8 mouse cellular contexts compared by ENCODE assay signal in the genomic region with DNA sequence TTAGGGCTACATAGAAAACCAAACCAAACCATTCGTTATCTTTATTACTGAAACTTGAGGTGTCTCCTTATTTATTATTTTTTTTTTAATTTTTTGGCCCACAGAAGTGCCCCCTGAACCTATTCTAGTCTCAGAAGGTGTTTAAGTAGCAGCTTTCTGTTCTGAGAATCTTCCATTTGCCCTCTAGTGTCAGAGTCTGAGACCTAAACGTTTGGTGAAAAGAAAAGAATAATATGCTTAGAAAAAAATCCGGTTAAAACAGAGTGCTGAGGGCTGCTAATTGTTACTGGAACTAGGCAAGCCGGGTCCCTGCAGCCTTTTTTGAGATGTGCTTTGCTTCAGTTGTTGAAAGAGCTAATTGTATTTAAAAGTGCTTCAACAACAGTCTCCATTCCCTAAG. TPM values are rescaled to one million over a fixed set of nuclear protein-coding genes. Genes with fewer than 3 reads are reported as not detected.
DNase-seq lines count a peak whose midpoint lies in the region; ATAC-seq and TF ChIP-seq lines count a peak whose summit lies in the region.

No protein-coding gene starts in this region.

- H3K27me3 ChIP-seq in lung, postnatal 0 days (replicated peaks; ENCODE audit: insufficient read depth, low read length), result no peaks in the 10 kb centered on the region
- H3K27me3 ChIP-seq in embryonic facial prominence, embryonic 13.5 days, result no peaks in the 10 kb centered on the region
- no peaks in the 10 kb centered on the region for H3K27me3 ChIP-seq in limb, embryonic 15.5 days
- no peaks in the 10 kb centered on the region for H3K27me3 ChIP-seq in stomach, embryonic 14.5 days (ENCODE audit: control insufficient read depth, insufficient read depth, low read length)

- TF ChIP-seq CTCF in lung, postnatal 0 days (IDR thresholded peaks at IDR 0.05), result no peak

- 23% methylated on average over 4 of the region's 4 CpGs for WGBS in lung, postnatal 0 days
- WGBS in embryonic facial prominence, embryonic 13.5 days, result 33% methylated on average over 4 of the region's 4 CpGs
- 28% methylated on average over 4 of the region's 4 CpGs for WGBS in limb, embryonic 15.5 days
- WGBS in stomach, embryonic 14.5 days, result 24% methylated on average over 4 of the region's 4 CpGs

- no peak for TF ChIP-seq EP300 in lung, postnatal 0 days (IDR thresholded peaks at IDR 0.05)

- H3K4me3 ChIP-seq in lung, postnatal 0 days (ENCODE audit: low read depth, low read length), result peak overlapping the region; percentile 52
- peak overlapping the region; percentile 49 for H3K4me3 ChIP-seq in embryonic facial prominence, embryonic 13.5 days
- peak overlapping the region; percentile 49 for H3K4me3 ChIP-seq in limb, embryonic 15.5 days
- H3K4me3 ChIP-seq in stomach, embryonic 14.5 days (ENCODE audit: low read depth, low read length), result peak overlapping the region; percentile 42; the same call in 1 of the 2 replicates

- H3K27ac ChIP-seq in lung, postnatal 0 days (ENCODE audit: low read length), result no peak overlapping the region
- H3K27ac ChIP-seq in embryonic facial prominence, embryonic 13.5 days, result peak overlapping the region; percentile 57; the same call in 1 of the 2 replicates
- no peak overlapping the region for H3K27ac ChIP-seq in limb, embryonic 15.5 days
- no peak overlapping the region for H3K27ac ChIP-seq in stomach, embryonic 14.5 days (ENCODE audit: low read length)

- no peak for ATAC-seq in lung, postnatal 0 days
- ATAC-seq in embryonic facial prominence, embryonic 13.5 days (ENCODE audit: insufficient number of reproducible peaks, insufficient read depth, low FRiP score, low TSS enrichment, low read depth), result no peak
- no peak for ATAC-seq in limb, embryonic 15.5 days (ENCODE audit: insufficient number of reproducible peaks, low FRiP score, low TSS enrichment, low read depth)
- no peak for ATAC-seq in stomach, embryonic 14.5 days (ENCODE audit: insufficient number of reproducible peaks, insufficient read depth, low FRiP score, low read depth)

- no peaks in the 10 kb centered on the region for H3K4me1 ChIP-seq in lung, postnatal 0 days (ENCODE audit: insufficient read depth, low read depth, low read length)
- H3K4me1 ChIP-seq in embryonic facial prominence, embryonic 13.5 days, result no peaks in the 10 kb centered on the region
- no peaks in the 10 kb centered on the region for H3K4me1 ChIP-seq in limb, embryonic 15.5 days
- H3K4me1 ChIP-seq in stomach, embryonic 14.5 days (ENCODE audit: control insufficient read depth, insufficient read depth, low read length), result no peaks in the 10 kb centered on the region

- H3K9me3 ChIP-seq in lung, postnatal 0 days (ENCODE audit: low read length), result no peaks in the 10 kb centered on the region
- no peaks in the 10 kb centered on the region for H3K9me3 ChIP-seq in embryonic facial prominence, embryonic 13.5 days
- H3K9me3 ChIP-seq in limb, embryonic 15.5 days, result no peaks in the 10 kb centered on the region
- H3K9me3 ChIP-seq in stomach, embryonic 14.5 days (ENCODE audit: control insufficient read depth, low read depth, low read length), result no peaks in the 10 kb centered on the region

- no peaks in the 10 kb centered on the region for H3K36me3 ChIP-seq in lung, postnatal 0 days (ENCODE audit: insufficient read depth, low read length)
- H3K36me3 ChIP-seq in embryonic facial prominence, embryonic 13.5 days, result no peaks in the 10 kb centered on the region
- H3K36me3 ChIP-seq in limb, embryonic 15.5 days, result no peaks in the 10 kb centered on the region
- H3K36me3 ChIP-seq in stomach, embryonic 14.5 days (ENCODE audit: control insufficient read depth, insufficient read depth, low read length), result no peaks in the 10 kb centered on the region

- H3K4me2 ChIP-seq in lung, postnatal 0 days (replicated peaks; ENCODE audit: low read depth, low read length), result peak overlapping the region; percentile 55
- peak overlapping the region; percentile 52 for H3K4me2 ChIP-seq in embryonic facial prominence, embryonic 13.5 days
- H3K4me2 ChIP-seq in limb, embryonic 15.5 days, result peak overlapping the region; percentile 39
- H3K4me2 ChIP-seq in stomach, embryonic 14.5 days (replicated peaks; ENCODE audit: low read depth, low read length), result peak overlapping the region; percentile 30

- H3K9ac ChIP-seq in lung, postnatal 0 days (replicated peaks; ENCODE audit: low read depth), result no peak overlapping the region
- H3K9ac ChIP-seq in embryonic facial prominence, embryonic 13.5 days, result no peak overlapping the region
- H3K9ac ChIP-seq in limb, embryonic 15.5 days, result no peak overlapping the region
- no peak overlapping the region for H3K9ac ChIP-seq in stomach, embryonic 14.5 days (replicated peaks; ENCODE audit: low read depth, low read length)

- peak; percentile 21 for DNase-seq in lung, postnatal 0 days (ENCODE audit: low spot score)
- DNase-seq in lung, postnatal 36 days, result no peak
- no peak for DNase-seq in right cerebral cortex, adult 18-20 months
- no peak for DNase-seq in layer of hippocampus, postnatal 25 days (ENCODE audit: extremely low spot score in 1 of 2, low spot score in 1 of 2)
- no peak for DNase-seq in yolk sac, embryonic 10.5 days (ENCODE audit: low spot score)

RNA-seq across cellular contexts. Expression of a gene that starts 1.0 kb away (rescaled TPM):
- 16.9 and 17.6 TPM in 2 replicates for polyA plus RNA-seq in lung, postnatal 0 days (2015; fragmentation: Nextera tagmentation; extraction: Ambion mirVana)
- 25.7 TPM in 2 replicates for polyA plus RNA-seq in embryonic facial prominence, embryonic 13.5 days (2015; fragmentation: Nextera tagmentation; extraction: Ambion mirVana)
- polyA plus RNA-seq in limb, embryonic 15.5 days (2015; fragmentation: Nextera tagmentation; extraction: Ambion mirVana), result 17.4 and 21.2 TPM in 2 replicates
- polyA plus RNA-seq in stomach, embryonic 14.5 days (2014; fragmentation: Nextera tagmentation; extraction: Ambion mirVana), result 32.1 and 34.0 TPM in 2 replicates
- 1 to 10 TPM; 8.4 to 9.6 TPM for total RNA-seq in layer of hippocampus, postnatal 25 days (2021)
